Mouse (Mus musculus) kidney, postnatal 36 days (tissue): ENCODE results near the gene Dlec1.
A peak's percentile ranks its signal among the peaks of the same experiment; 100 is the strongest.

ENCODE experiments used
- DNase-seq, 2 experiments: peaks; one replicate each; pipeline ENCODE4 v3.0.0; 2021 to 2022; ENCODE audit warnings: mixed read lengths in 2 of 2

The Dlec1 gene

GRCm38 (mm10) chr9:119090462-119090861 lies 11.8 kb upstream of the Dlec1 start:
- DNase-seq: no peak

DNA sequence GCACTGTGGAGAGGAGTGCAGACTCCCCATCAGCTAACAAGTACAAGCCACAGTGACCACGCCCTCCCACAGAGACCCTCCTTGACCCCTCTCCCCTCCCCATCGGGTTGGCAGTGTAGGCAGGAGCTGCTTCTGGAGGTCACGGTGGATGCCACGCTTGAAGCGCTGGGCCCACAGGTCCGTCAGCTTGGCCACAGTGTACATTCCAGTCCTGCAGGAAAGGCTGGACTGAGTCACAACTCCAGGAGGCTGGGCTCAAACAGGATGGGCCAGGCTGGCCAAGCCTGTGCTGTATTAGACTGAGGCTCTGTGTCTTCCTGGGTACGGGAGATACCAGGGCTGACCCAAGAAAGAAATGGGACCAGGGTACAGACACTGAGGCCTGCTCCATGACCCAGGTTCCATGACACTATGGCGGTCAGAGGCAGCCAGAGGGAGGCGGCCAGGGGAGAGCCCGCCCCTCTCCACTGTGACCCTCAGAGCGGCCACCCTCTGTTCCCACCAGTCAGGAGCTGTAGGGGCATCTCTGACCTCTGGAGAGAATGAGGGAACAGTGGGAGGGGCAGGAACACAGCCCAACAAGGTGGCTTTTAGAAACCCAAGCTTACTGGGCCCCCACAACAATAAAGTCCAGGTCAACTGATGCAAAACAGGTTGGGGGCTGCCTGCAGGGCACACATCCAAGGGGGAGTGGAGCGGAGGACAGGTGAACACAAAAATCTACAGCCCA lies 10.5 kb upstream of the Dlec1 start:
- DNase-seq: no peak

- peak; percentile 39 to 61 for DNase-seq
Measured at GRCm38 (mm10) chr9:119092473-119093418, 9.5 kb upstream of the Dlec1 start.

GRCm38 (mm10) chr9:119093419-119094295 lies 8.6 kb upstream of the Dlec1 start, which contains the start of gene Plcd1:
Gene Plcd1 (minus strand): TSS chr9:119093502.
- DNase-seq: peak; percentile 93 to 96

DNA sequence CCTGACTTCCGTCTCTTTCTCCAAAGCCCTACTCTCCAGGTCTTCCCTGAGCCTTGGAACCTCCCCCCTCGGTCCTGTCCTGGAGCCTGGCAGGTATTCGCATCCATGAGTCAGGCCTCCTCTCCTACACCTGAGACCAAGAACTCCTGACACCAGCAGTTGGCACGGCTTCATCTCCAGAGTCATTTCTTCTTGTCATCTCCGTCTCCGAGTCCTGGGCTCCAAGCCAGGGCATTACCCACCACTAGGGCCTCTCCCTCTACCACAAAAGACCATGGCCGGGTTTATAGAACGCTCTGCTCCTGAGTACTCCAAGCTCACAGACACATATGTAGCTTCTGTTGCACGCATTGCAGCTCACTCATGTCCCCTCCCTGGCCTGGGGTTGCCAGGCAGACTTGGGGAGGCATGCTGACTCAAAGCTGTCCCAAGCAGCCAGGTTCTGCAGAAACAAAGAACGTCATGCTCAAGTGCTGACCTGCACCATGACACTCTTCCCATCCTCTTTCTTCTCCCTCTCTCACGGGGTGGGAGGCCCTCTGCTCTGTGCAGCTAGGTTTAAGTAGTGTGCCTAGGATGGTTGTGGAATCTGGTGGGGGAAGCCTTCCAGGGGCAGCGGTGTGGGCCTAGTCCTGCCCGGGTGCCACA lies 7.7 kb upstream of the Dlec1 start:
- DNase-seq: no peak

DNA sequence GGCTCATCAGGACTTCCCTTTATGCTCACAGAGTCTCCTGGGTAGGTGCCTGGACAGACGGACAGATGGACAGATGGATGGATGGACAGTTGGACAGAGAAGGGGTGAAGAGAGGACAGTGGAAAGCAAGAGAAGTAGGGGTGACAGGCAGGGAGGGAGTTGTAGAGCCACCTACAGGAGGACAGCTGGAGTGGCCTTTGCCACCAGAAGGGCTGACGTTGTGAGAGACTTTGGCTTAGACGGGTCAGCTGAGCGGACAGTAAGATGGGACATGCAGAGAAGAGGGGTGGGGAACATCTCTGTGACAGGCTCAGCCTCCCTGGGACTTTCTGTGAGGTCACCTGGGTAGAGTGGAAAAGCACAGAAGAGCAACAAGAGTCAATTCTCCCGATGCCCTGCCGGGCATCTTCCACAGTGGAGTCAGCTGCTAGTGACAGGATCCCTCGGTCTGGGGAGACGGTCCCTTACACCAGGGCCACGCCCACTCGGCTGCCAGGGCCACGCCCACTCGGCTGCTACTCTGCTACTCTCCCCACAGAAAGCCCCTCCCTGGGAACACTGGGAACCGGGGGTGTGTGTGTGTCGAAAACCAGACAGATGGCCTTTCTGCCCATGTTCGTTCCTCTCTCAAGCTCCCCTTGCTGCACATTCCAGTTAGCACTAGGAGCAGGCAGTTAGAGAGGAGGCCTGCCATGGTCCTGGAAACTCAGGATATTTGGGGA lies 1.9 kb upstream of the Dlec1 start:
- DNase-seq: peak in 1 of 2 experiments; percentile 68

DNA sequence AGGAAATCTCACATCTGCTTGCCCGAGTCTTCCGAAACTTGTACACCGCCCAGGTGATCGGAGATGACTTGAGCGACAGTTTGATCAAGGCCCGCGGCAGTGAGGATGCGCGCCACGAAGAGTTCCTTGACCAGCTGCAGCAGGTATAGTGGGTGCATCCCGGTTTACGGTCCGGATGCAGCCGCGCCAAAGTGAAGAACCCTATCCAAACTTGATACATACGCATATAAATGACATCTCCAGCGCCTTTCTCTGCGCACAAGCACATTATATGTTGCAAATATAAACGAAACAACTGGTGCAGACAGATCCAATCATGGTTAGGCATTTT lies 470 bp downstream of the Dlec1 start:
- no peak for DNase-seq

DNA sequence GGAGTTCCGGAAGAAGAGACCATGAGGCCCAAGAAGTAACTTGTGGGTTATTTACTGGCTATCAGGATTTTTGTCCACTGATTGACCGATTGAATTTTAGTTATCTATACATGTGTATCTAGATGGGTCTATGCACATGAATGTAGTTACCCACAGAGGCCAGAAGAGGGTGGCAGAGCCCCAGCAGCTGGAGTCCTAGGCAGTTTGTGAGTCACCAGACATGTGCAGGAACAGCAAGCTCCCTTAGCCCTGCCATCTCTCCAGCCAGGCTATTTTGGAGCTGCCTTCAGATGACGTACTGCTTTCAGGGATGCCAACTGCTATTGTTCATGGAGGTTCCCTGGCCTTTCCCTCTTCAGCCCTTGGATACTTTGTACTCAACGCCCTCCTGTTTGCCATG lies 5.3 kb downstream of the Dlec1 start:
- peak; percentile 66 to 79 for DNase-seq

GRCm38 (mm10) chr9:119109685-119110353 lies 7.5 kb downstream of the Dlec1 start:
- no peak for DNase-seq

- peak in 1 of 2 experiments; percentile 30 for DNase-seq
Measured at GRCm38 (mm10) chr9:119110640-119111039, 8.4 kb downstream of the Dlec1 start.

DNA sequence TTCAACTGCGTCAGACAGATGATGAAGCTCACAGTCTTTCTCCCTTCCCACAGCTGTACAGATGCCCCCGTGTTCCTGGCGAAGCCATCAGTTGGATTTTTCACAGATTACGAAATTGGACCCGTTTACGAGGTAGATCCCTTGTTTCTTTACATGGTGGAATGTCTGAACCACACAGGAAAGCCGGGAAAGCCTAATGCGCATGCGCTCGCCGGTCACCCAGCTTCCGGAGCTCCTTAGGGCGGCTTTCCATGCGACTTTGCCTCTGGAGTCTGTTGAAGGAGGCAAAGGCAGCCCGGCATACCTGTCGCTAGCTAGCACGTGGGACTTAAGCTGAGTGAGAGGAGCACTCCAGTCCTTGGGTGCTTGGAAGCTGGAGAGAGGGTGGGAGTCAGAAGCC lies 12.6 kb downstream of the Dlec1 start:
- no peak for DNase-seq

DNA sequence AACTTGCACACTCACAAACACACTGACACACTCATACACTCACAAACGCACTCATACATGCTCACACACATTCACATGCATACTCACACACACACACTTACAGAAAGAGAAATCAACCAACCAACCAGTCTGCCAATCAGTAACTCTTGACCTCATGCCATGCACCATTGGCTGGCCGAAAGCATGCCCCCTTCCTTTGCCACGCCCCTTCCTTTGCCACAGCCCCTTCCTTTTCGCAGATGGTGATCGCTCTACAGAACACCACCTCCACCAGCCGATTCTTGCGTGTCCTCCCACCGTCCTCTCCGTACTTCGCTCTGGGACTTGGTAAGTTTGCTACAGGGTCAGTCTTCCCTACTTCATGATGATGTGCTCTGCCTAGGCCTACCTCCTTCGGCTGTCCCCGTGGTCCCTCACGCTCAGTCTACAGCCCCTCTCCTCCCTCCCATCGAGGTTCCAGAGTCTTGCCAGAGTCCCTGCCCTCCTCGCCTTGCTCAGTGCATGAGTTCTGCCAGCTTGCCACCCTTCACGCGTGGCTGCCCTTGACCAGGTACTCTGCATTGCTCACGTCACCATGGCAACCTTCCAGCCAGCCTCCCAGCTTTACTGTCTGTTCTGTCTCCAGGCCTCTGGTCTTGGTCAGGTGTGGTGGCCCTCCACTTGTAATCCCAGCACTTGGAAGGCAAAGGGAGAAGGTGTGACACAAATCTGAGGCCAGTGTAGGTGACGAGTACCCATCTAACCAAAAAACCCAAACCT lies 17.3 kb downstream of the Dlec1 start:
- peak; percentile 96 for DNase-seq

- peak in 1 of 2 experiments; percentile 53 for DNase-seq
Measured at GRCm38 (mm10) chr9:119120168-119120560, 17.9 kb downstream of the Dlec1 start.

- no peak for DNase-seq
Measured at GRCm38 (mm10) chr9:119122596-119123369, 20.5 kb downstream of the Dlec1 start.

DNA sequence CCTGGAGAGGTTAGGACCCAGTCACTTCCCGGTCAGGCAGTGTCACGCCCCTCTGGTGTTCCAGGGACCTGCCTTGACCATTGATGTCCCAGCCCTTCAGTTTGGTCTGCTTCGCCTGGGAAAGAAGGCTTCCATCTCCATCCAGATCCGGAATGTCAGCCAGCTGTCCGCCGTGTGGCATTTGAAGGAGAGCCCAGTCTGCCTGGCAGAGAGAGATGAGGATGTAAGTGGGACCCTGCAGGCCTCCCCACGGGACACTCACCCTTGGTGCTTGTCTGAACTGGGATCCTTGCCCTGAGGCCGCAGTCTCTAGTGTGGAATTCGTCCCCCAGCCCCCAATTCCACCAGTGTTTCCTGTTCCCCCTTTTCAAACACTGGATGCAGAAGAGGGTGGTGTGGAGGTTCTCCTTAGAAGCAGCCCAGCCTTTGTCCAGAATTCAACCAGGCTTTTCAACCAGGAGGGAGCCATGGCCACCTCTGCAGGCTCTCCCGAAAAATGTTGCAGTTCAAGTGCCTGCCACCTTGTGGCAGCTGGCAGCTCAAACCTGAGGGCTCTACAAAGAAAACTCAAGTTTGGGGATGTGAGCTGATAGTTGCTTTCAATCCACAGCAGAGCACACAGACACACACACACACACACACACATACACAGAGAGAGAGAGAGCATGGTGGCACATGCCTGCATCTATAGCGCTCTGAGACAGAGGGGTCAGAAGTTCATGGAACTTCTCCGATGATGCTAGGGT lies 26.3 kb downstream of the Dlec1 start:
- no peak for DNase-seq

DNA sequence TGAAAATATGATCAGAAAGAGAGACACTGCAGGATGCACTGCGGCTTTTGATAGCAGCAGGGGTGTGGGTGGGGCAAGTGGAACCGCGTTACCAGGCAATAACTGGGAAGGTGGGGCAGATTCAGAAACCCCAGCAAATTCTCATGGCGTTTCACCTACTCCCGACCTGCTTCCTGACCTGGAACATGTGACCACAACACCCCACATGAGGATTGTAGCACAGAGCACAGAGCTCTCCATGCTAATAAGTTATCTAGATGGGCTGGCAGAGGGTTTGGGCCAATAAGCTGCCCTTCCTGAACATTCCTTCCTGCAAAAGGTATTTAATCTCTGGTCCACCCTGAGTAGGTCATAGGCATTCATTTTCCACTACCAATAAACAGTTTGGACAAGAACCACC lies 28.4 kb downstream of the Dlec1 start:
- DNase-seq: no peak

- no peak for DNase-seq
Measured at GRCm38 (mm10) chr9:119138836-119139235, 36.6 kb downstream of the Dlec1 start.

GRCm38 (mm10) chr9:119142066-119142465 lies 39.8 kb downstream of the Dlec1 start:
- no peak for DNase-seq

DNA sequence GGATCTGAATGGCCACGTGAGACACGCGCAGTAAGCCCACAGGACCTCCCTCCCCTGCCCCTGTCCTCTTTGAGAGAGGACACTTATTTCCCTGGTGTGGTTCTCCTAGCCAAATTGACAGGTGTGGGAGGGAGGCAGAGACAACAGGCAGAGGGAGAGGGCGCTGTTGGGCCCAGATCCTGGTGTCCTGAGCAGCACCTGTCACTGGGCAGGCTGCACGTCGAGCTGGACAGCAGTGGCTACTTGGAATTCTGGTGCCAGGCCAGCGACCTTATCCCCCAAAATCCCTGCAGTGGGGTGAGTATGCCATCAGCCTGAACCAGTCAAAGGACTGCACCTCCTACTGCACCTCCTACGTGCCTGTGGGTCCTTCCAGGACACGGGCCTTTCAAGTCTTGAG lies 41.1 kb downstream of the Dlec1 start:
- peak in 1 of 2 experiments; percentile 55 for DNase-seq
